Mouse (Mus musculus) midbrain, embryonic 11.5 days (tissue): ENCODE results near the gene AI464131. TPM values are rescaled to one million over a fixed set of nuclear protein-coding genes. Genes with fewer than 3 reads are reported as not detected.

Source experiments
- ATAC-seq: fragments of 200-750 bp; cut with Nextera tagmentation; 2 replicates; pipeline ENCODE4 v1.8.0; 2017; ENCODE audit warnings: moderate TSS enrichment, moderate library complexity; ENCODE audit not compliant: low FRiP score
- DNase-seq: peaks from one replicate; pipeline ENCODE4 v3.0.0; 2015; ENCODE audit warnings: low spot score; ENCODE audit errors: missing footprints
- H3K27ac ChIP-seq: fragments of 300-500 bp; sonication (generic); 2 replicates; pipeline ENCODE4 v1.5.1; 2014; ENCODE audit warnings: low read depth, low read length
- H3K27me3 ChIP-seq: fragments of 300-500 bp; sonication (generic); 2 replicates; pipeline ENCODE4 v1.6.1; 2014; ENCODE audit warnings: mild to moderate bottlenecking, low read length, moderate library complexity, mixed read lengths; ENCODE audit not compliant: control insufficient read depth, insufficient read depth
- H3K36me3 ChIP-seq: fragments of 300-500 bp; sonication (generic); 2 replicates; pipeline ENCODE4 v1.6.1; 2014; ENCODE audit warnings: mild to moderate bottlenecking, low read length, moderate library complexity, mixed read lengths; ENCODE audit not compliant: control insufficient read depth, insufficient read depth
- H3K4me1 ChIP-seq: fragments of 300-500 bp; sonication (generic); 2 replicates; pipeline ENCODE4 v1.6.1; 2014; ENCODE audit warnings: low read length; ENCODE audit not compliant: control insufficient read depth, insufficient read depth
- H3K4me2 ChIP-seq: fragments of 300-500 bp; sonication (generic); 2 replicates; pipeline ENCODE4 v1.6.1; 2014; ENCODE audit warnings: mild to moderate bottlenecking, moderate library complexity
- H3K4me3 ChIP-seq: fragments of 300-500 bp; sonication (generic); 2 replicates; pipeline ENCODE4 v1.5.1; 2014; ENCODE audit warnings: low read depth, low read length
- H3K9ac ChIP-seq: fragments of 300-500 bp; sonication (generic); 2 replicates; pipeline ENCODE4 v1.6.1; 2014; ENCODE audit warnings: low read length
- H3K9me3 ChIP-seq: fragments of 300-500 bp; sonication (generic); 2 replicates; pipeline ENCODE4 v1.6.1; 2016; ENCODE audit warnings: low read length; ENCODE audit not compliant: control insufficient read depth
- WGBS: fragments of 180-500 bp; shearing (Covaris S2); extraction: QIAGEN DNeasy Blood & Tissue Kit; methylation state at CpG from one replicate; pipeline ENCODE4 v1.1.7; 2014; 5-methylcytosine and 5-hydroxymethylcytosine counted together
- polyA plus RNA-seq: library from polyadenylated mRNA; unstranded; fragments of >200 nt; fragmentation: Nextera tagmentation; extraction: Ambion mirVana; gene quantifications from 2 replicates; pipeline ENCODE4 v1.2.1, GENCODE M21; 2014

Gene AI464131
- polyA plus RNA-seq, 1 experiment from 2014 or later, result 6.9 TPM

DNA sequence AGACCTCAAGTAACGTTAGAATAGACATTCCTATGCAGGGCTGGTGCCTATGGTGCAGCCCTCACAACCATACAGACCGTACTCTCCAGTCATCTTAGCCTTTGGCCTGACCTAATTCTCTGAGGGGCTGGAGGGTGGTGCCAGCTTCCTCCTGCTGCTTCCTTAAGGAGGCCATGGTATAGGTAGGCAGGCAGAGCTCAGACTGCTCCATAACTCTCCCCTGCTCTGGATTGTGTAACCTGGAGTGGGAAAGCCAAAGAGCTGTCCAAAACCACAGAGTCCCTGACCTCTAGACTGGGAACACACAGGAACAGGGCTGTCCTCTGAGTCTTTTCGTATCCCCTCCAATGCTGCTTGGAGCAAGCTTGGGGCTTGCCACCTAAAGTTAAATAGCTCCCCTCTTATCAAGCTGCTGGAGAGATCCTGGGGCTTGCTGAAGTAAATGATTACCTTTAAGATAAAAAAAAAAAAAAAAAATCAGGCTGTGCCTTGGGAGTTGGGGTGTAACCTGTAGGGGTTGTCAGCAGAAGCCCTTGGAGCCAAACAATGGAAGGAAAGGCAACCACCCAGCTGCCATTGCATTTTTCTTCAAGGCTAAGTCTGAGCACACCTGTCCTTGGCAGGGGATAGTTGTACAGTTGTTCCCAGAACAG, 9.3 kb downstream of the AI464131 start:
- no peak for DNase-seq
- 78% methylated on average over 3 of the region's 3 CpGs for WGBS
- no peak overlapping the region for H3K27ac ChIP-seq
- H3K4me3 ChIP-seq, result no peak overlapping the region
- H3K36me3 ChIP-seq, result no peaks in the 10 kb centered on the region; the same call in 1 of the 2 replicates
- H3K9ac ChIP-seq, result no peak overlapping the region
- H3K27me3 ChIP-seq, result peaks cover 21% of the 10 kb centered on the region
- no peak overlapping the region for H3K4me2 ChIP-seq
- ATAC-seq, result no peak
- peaks cover 10% of the 10 kb centered on the region for H3K4me1 ChIP-seq
- H3K9me3 ChIP-seq, result no peaks in the 10 kb centered on the region

DNA sequence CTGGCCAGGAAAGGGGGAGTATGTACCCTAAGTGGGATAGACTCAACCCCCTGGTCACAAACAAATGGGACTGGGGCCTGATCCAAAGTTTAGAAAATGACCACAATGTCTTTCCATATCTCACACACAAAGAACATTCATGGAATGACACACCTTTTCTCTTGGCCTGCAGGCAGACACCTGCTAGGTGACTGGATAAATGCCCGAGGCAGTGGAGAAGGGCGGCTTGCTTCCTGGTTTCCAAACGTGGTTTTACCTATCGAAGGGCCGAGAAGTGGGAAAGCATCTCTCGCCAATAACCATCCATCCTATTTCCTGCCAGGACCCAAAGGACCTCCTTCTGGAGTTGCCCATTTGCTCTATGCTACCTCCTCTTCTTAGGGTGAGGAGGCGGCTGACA, 9.9 kb downstream of the AI464131 start:
- H3K36me3 ChIP-seq, result no peaks in the 10 kb centered on the region; the same call in 1 of the 2 replicates
- H3K4me3 ChIP-seq, result no peak overlapping the region
- no peak overlapping the region for H3K4me2 ChIP-seq
- no peak for DNase-seq
- H3K9ac ChIP-seq, result no peak overlapping the region
- peaks cover 15% of the 10 kb centered on the region for H3K27me3 ChIP-seq
- no peak overlapping the region for H3K27ac ChIP-seq
- ATAC-seq, result no peak
- H3K4me1 ChIP-seq, result peaks cover 3% of the 10 kb centered on the region
- WGBS, result 84% methylated on average over 7 of the region's 7 CpGs
- no peaks in the 10 kb centered on the region for H3K9me3 ChIP-seq

GRCm38 (mm10) chr4:41481601-41482017, 21.3 kb downstream of the AI464131 start:
- H3K27me3 ChIP-seq, result no peaks in the 10 kb centered on the region
- no peaks in the 10 kb centered on the region; the same call in 1 of the 2 replicates for H3K36me3 ChIP-seq
- H3K9me3 ChIP-seq, result peaks cover 3% of the 10 kb centered on the region
- DNase-seq, result no peak
- WGBS, result 75% methylated on average over 6 of the region's 6 CpGs
- H3K4me3 ChIP-seq, result no peak overlapping the region
- no peaks in the 10 kb centered on the region for H3K4me1 ChIP-seq
- ATAC-seq, result no peak
- no peak overlapping the region for H3K9ac ChIP-seq
- no peak overlapping the region for H3K27ac ChIP-seq
- no peak overlapping the region for H3K4me2 ChIP-seq

DNA sequence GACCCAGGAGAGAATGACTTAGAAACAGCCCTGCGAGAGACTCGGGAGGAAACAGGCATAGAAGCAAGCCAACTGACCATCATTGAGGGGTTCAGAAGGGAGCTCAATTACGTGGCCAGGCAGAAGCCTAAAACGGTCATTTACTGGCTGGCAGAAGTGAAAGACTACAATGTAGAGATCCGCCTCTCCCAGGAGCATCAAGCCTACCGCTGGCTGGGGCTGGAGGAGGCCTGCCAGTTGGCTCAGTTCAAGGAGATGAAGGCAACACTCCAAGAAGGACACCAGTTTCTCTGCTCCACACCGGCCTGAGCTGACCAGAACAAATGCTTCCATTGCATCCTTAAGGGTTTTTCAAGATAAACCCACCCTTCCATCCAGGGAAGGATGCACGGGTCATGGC, 22.6 kb downstream of the AI464131 start:
- Histone ChIP-seq H3K4me1 (no peaks in the 10 kb centered on the region), H3K4me2 (no peak overlapping the region), H3K9me3 (no peaks in the 10 kb centered on the region), H3K27ac (no peak overlapping the region), H3K36me3 (no peaks in the 10 kb centered on the region; the same call in 1 of the 2 replicates), H3K4me3 (no peak overlapping the region), H3K9ac (no peak overlapping the region), H3K27me3 (no peaks in the 10 kb centered on the region)
- ATAC-seq (no peak), DNase-seq (no peak)
- WGBS, result 88% methylated on average over 8 of the region's 8 CpGs

- no peak overlapping the region for H3K9ac ChIP-seq
- H3K4me1 ChIP-seq, result no peaks in the 10 kb centered on the region
- no peak for DNase-seq
- no peak overlapping the region for H3K4me3 ChIP-seq
- H3K9me3 ChIP-seq, result no peaks in the 10 kb centered on the region
- H3K36me3 ChIP-seq, result no peaks in the 10 kb centered on the region; the same call in 1 of the 2 replicates
- WGBS, result 77% methylated on average over 1 of the region's 1 CpGs
- H3K27me3 ChIP-seq, result no peaks in the 10 kb centered on the region
- ATAC-seq, result no peak
- H3K27ac ChIP-seq, result no peak overlapping the region
- no peak overlapping the region for H3K4me2 ChIP-seq
Observed at GRCm38 (mm10) chr4:41479456-41479804, 23.4 kb downstream of the AI464131 start.

- Histone ChIP-seq H3K9me3 (no peaks in the 10 kb centered on the region), H3K27ac (no peak overlapping the region), H3K4me2 (no peak overlapping the region), H3K36me3 (no peaks in the 10 kb centered on the region; the same call in 1 of the 2 replicates), H3K4me3 (no peak overlapping the region), H3K27me3 (no peaks in the 10 kb centered on the region), H3K4me1 (no peaks in the 10 kb centered on the region), H3K9ac (no peak overlapping the region)
- WGBS, result 73% methylated on average over 4 of the region's 4 CpGs
- no peak for ATAC-seq
- peak; percentile 84 for DNase-seq
Observed at GRCm38 (mm10) chr4:41478751-41479455, 24.0 kb downstream of the AI464131 start.

GRCm38 (mm10) chr4:41477648-41478160, 25.2 kb downstream of the AI464131 start:
- Histone ChIP-seq H3K9ac (no peak overlapping the region), H3K4me3 (no peak overlapping the region), H3K27ac (no peak overlapping the region), H3K4me1 (no peaks in the 10 kb centered on the region), H3K4me2 (no peak overlapping the region), H3K9me3 (no peaks in the 10 kb centered on the region), H3K36me3 (no peaks in the 10 kb centered on the region; the same call in 1 of the 2 replicates), H3K27me3 (no peaks in the 10 kb centered on the region)
- 91% methylated on average over 9 of the region's 9 CpGs for WGBS
- ATAC-seq (no peak), DNase-seq (no peak)

- no peaks in the 10 kb centered on the region for H3K9me3 ChIP-seq
- no peak overlapping the region for H3K4me2 ChIP-seq
- H3K9ac ChIP-seq, result no peak overlapping the region
- H3K27me3 ChIP-seq, result no peaks in the 10 kb centered on the region
- DNase-seq, result peak; percentile 71
- H3K36me3 ChIP-seq, result no peaks in the 10 kb centered on the region
- peak overlapping the region; percentile 55; the same call in 1 of the 2 replicates for H3K27ac ChIP-seq
- ATAC-seq, result no peak
- H3K4me3 ChIP-seq, result no peak overlapping the region
- H3K4me1 ChIP-seq, result peaks cover 14% of the 10 kb centered on the region
- 82% methylated on average over 1 of the region's 1 CpGs for WGBS
Observed at GRCm38 (mm10) chr4:41471384-41471689, 31.5 kb downstream of the AI464131 start.

- Histone ChIP-seq H3K36me3 (no peaks in the 10 kb centered on the region), H3K9ac (no peak overlapping the region), H3K4me2 (no peak overlapping the region), H3K4me3 (no peak overlapping the region), H3K27ac (peak overlapping the region; percentile 55), H3K9me3 (no peaks in the 10 kb centered on the region), H3K27me3 (no peaks in the 10 kb centered on the region), H3K4me1 (peaks cover 14% of the 10 kb centered on the region)
- DNase-seq (peak; percentile 88), ATAC-seq (peak; percentile 74)
- 26% methylated on average over 5 of the region's 5 CpGs for WGBS
Observed at GRCm38 (mm10) chr4:41470684-41471383, 32.0 kb downstream of the AI464131 start.
